In genomic region chr17:34629796-34630603, GRCm38 (mm10) we compare ENCODE assay signal across 8 mouse cellular contexts. TPM values are rescaled to one million over a fixed set of nuclear protein-coding genes. Genes with fewer than 3 reads are reported as not detected.
DNase-seq lines count a peak whose midpoint lies in the region; ATAC-seq and TF ChIP-seq lines count a peak whose summit lies in the region.

No protein-coding gene starts in this region.

- WGBS in heart, embryonic 14.5 days, result 18% methylated on average over 12 of the region's 12 CpGs
- 20% methylated on average over 12 of the region's 12 CpGs for WGBS in forebrain, postnatal 0 days
- 21% methylated on average over 12 of the region's 12 CpGs for WGBS in midbrain, embryonic 16.5 days

- no peak overlapping the region for H3K9ac ChIP-seq in heart, embryonic 14.5 days (ENCODE audit: low read length)
- H3K9ac ChIP-seq in forebrain, postnatal 0 days, result peak overlapping the region; percentile 51
- H3K9ac ChIP-seq in midbrain, embryonic 16.5 days (ENCODE audit: low read depth, low read length), result peak overlapping the region; percentile 78

- peaks cover 7% of the 10 kb centered on the region for H3K36me3 ChIP-seq in heart, embryonic 14.5 days (ENCODE audit: control insufficient read depth, insufficient read depth, low read length)
- H3K36me3 ChIP-seq in forebrain, postnatal 0 days (ENCODE audit: insufficient read depth), result no peaks in the 10 kb centered on the region
- no peaks in the 10 kb centered on the region for H3K36me3 ChIP-seq in midbrain, embryonic 16.5 days (ENCODE audit: control insufficient read depth, insufficient read depth, low read length)

- peaks cover 19 to 42% of the 10 kb centered on the region in 2 experiments for H3K4me1 ChIP-seq in heart, embryonic 14.5 days (ENCODE audit: control insufficient read depth in 2 of 2, insufficient read depth in 2 of 2, low read length in 2 of 2)
- peaks cover 28% of the 10 kb centered on the region for H3K4me1 ChIP-seq in forebrain, postnatal 0 days (ENCODE audit: insufficient read depth)
- H3K4me1 ChIP-seq in midbrain, embryonic 16.5 days (ENCODE audit: control insufficient read depth, insufficient read depth, low read length), result peaks cover 46% of the 10 kb centered on the region

- peak overlapping the region in 1 of 2 experiments; percentile 27; a peak in 2 of 4 replicates for H3K4me3 ChIP-seq in heart, embryonic 14.5 days (ENCODE audit: control insufficient read depth in 1 of 2, insufficient read depth in 1 of 2, low read depth in 1 of 2, low read length in 2 of 2)
- peak overlapping the region; percentile 45 for H3K4me3 ChIP-seq in forebrain, postnatal 0 days (ENCODE audit: low read depth, low read length)
- H3K4me3 ChIP-seq in midbrain, embryonic 16.5 days (ENCODE audit: low read depth, low read length), result peak overlapping the region; percentile 73

- no peak for DNase-seq in heart, adult 9 months (ENCODE audit: low spot score in 2 of 2)
- peak; percentile 78 for DNase-seq in T-cell, adult 2 months (ENCODE audit: low spot score)
- DNase-seq in forebrain, postnatal 0 days, result no peak
- DNase-seq in spleen, postnatal 14 days (ENCODE audit: low spot score in 2 of 2), result no peak

- peaks cover 51% of the 10 kb centered on the region for H3K27me3 ChIP-seq in heart, embryonic 14.5 days (ENCODE audit: control insufficient read depth, insufficient read depth, low read length)
- no peaks in the 10 kb centered on the region for H3K27me3 ChIP-seq in forebrain, postnatal 0 days (ENCODE audit: insufficient read depth, low read length)
- 0 out of 2 replicates have a peak, but pooled peaks cover 2% of the 10 kb centered on the region for H3K27me3 ChIP-seq in midbrain, embryonic 16.5 days (ENCODE audit: control insufficient read depth, insufficient read depth, low read depth, low read length)

- H3K9me3 ChIP-seq in heart, embryonic 14.5 days (ENCODE audit: control insufficient read depth, low read length), result no peaks in the 10 kb centered on the region
- H3K9me3 ChIP-seq in forebrain, postnatal 0 days (ENCODE audit: low read length), result no peaks in the 10 kb centered on the region
- H3K9me3 ChIP-seq in midbrain, embryonic 16.5 days (replicated peaks; ENCODE audit: control insufficient read depth, low read length, poor library complexity, severe bottlenecking), result no peaks in the 10 kb centered on the region

- TF ChIP-seq CTCF in forebrain, postnatal 0 days (IDR thresholded peaks at IDR 0.05; ENCODE audit: low read depth), result no peak

- no peak for ATAC-seq in heart, embryonic 14.5 days (ENCODE audit: insufficient number of reproducible peaks, insufficient read depth, low FRiP score, low read depth)
- ATAC-seq in forebrain, postnatal 0 days, result no peak
- no peak for ATAC-seq in midbrain, embryonic 16.5 days
- ATAC-seq in monocyte, adult 5-6 weeks (replicated peaks; ENCODE audit: insufficient number of reproducible peaks, low FRiP score, low TSS enrichment, poor library complexity, severe bottlenecking), result no peak
- no peak for ATAC-seq in erythroid progenitor cell, adult 5-6 weeks (replicated peaks; ENCODE audit: low FRiP score, poor library complexity, severe bottlenecking)

- peak overlapping the region; percentile 97 for H3K4me2 ChIP-seq in heart, embryonic 14.5 days (ENCODE audit: low read length)
- H3K4me2 ChIP-seq in forebrain, postnatal 0 days (ENCODE audit: low read depth), result peak overlapping the region; percentile 92
- H3K4me2 ChIP-seq in midbrain, embryonic 16.5 days (ENCODE audit: low read length), result peak overlapping the region; percentile 92

- no peak overlapping the region for H3K27ac ChIP-seq in heart, embryonic 14.5 days (replicated peaks in 1 of 2; ENCODE audit: control insufficient read depth in 1 of 2, insufficient read depth in 1 of 2, low read depth in 2 of 2, low read length in 2 of 2)
- no peak overlapping the region for H3K27ac ChIP-seq in forebrain, postnatal 0 days (ENCODE audit: low read depth, low read length)
- peak overlapping the region; percentile 85 for H3K27ac ChIP-seq in midbrain, embryonic 16.5 days (ENCODE audit: low read length)

RNA-seq across cellular contexts. Expression of gene Prrt1, which starts 0.7 kb away (rescaled TPM):
- 0.27 and 0.39 TPM in 2 replicates for polyA plus RNA-seq in heart, embryonic 14.5 days (2014; fragmentation: Nextera tagmentation; extraction: Ambion mirVana)
- 7.8 and 11.4 TPM in 2 replicates for total RNA-seq in forebrain, postnatal 0 days (2014; rRNA removed)
- polyA plus RNA-seq in forebrain, postnatal 0 days (2015; fragmentation: Nextera tagmentation; extraction: Ambion mirVana), result 12.2 and 15.1 TPM in 2 replicates
- polyA plus RNA-seq in midbrain, embryonic 16.5 days (2015; fragmentation: Nextera tagmentation; extraction: Ambion mirVana), result 10.3 and 11.5 TPM in 2 replicates
- 0.29 to 1.9 TPM (median 0.75 TPM) in 3 replicates for total RNA-seq in monocyte, adult 5-6 weeks (2017)
- total RNA-seq in erythroid progenitor cell, adult 5-6 weeks (2015; ENCODE audit: low replicate concordance), result not detected in 2 replicates
- total RNA-seq in erythroid progenitor cell, adult 5-6 weeks (2017; ENCODE audit: low replicate concordance), result not detected in 2 replicates

RNA-seq across cellular contexts. Expression of gene Ppt2, which starts 1.7 kb away (rescaled TPM):
- polyA plus RNA-seq in heart, embryonic 14.5 days (2014; fragmentation: Nextera tagmentation; extraction: Ambion mirVana), result 30.4 and 33.3 TPM in 2 replicates
- 24.2 and 27.2 TPM in 2 replicates for total RNA-seq in forebrain, postnatal 0 days (2014; rRNA removed)
- polyA plus RNA-seq in forebrain, postnatal 0 days (2015; fragmentation: Nextera tagmentation; extraction: Ambion mirVana), result 17.6 and 20.2 TPM in 2 replicates
- 19.9 and 21.0 TPM in 2 replicates for polyA plus RNA-seq in midbrain, embryonic 16.5 days (2015; fragmentation: Nextera tagmentation; extraction: Ambion mirVana)
- total RNA-seq in monocyte, adult 5-6 weeks (2017), result 30.4 to 67.0 TPM (median 38.4 TPM) in 3 replicates
- 6.7 and 13.0 TPM in 2 replicates for total RNA-seq in erythroid progenitor cell, adult 5-6 weeks (2015; ENCODE audit: low replicate concordance)
- total RNA-seq in erythroid progenitor cell, adult 5-6 weeks (2017; ENCODE audit: low replicate concordance), result 3.2 and 4.0 TPM in 2 replicates

RNA-seq across cellular contexts. Expression of gene Egfl8, which starts 14.2 kb away (rescaled TPM):
- polyA plus RNA-seq in heart, embryonic 14.5 days (2014; fragmentation: Nextera tagmentation; extraction: Ambion mirVana), result 0.46 and 0.55 TPM in 2 replicates
- total RNA-seq in forebrain, postnatal 0 days (2014; rRNA removed), result 2.7 and 3.2 TPM in 2 replicates
- 3.8 and 4.8 TPM in 2 replicates for polyA plus RNA-seq in forebrain, postnatal 0 days (2015; fragmentation: Nextera tagmentation; extraction: Ambion mirVana)
- 6.1 and 6.3 TPM in 2 replicates for polyA plus RNA-seq in midbrain, embryonic 16.5 days (2015; fragmentation: Nextera tagmentation; extraction: Ambion mirVana)
- 2.3 to 3.3 TPM (median 3.0 TPM) in 3 replicates for total RNA-seq in monocyte, adult 5-6 weeks (2017)
- 3.2 TPM in 1 of 2 replicates, not detected in the other for total RNA-seq in erythroid progenitor cell, adult 5-6 weeks (2015; ENCODE audit: low replicate concordance)
- total RNA-seq in erythroid progenitor cell, adult 5-6 weeks (2017; ENCODE audit: low replicate concordance), result not detected in 2 replicates

RNA-seq across cellular contexts. Expression of gene Fkbpl, which starts 14.6 kb away (rescaled TPM):
- 7.3 and 8.9 TPM in 2 replicates for polyA plus RNA-seq in heart, embryonic 14.5 days (2014; fragmentation: Nextera tagmentation; extraction: Ambion mirVana)
- total RNA-seq in forebrain, postnatal 0 days (2014; rRNA removed), result 9.6 and 19.9 TPM in 2 replicates
- 8.2 and 11.4 TPM in 2 replicates for polyA plus RNA-seq in forebrain, postnatal 0 days (2015; fragmentation: Nextera tagmentation; extraction: Ambion mirVana)
- 15.4 and 17.9 TPM in 2 replicates for polyA plus RNA-seq in midbrain, embryonic 16.5 days (2015; fragmentation: Nextera tagmentation; extraction: Ambion mirVana)
- total RNA-seq in monocyte, adult 5-6 weeks (2017), result 5.6 to 15.1 TPM (median 6.4 TPM) in 3 replicates
- 2.5 TPM in 1 of 2 replicates, not detected in the other for total RNA-seq in erythroid progenitor cell, adult 5-6 weeks (2015; ENCODE audit: low replicate concordance)
- total RNA-seq in erythroid progenitor cell, adult 5-6 weeks (2017; ENCODE audit: low replicate concordance), result 2.6 and 4.9 TPM in 2 replicates

RNA-seq across cellular contexts. Expression of gene Atf6b, which starts 16.9 kb away (rescaled TPM):
- 28.7 and 34.3 TPM in 2 replicates for polyA plus RNA-seq in heart, embryonic 14.5 days (2014; fragmentation: Nextera tagmentation; extraction: Ambion mirVana)
- total RNA-seq in forebrain, postnatal 0 days (2014; rRNA removed), result 39.9 and 43.7 TPM in 2 replicates
- polyA plus RNA-seq in forebrain, postnatal 0 days (2015; fragmentation: Nextera tagmentation; extraction: Ambion mirVana), result 86.1 and 86.4 TPM in 2 replicates
- polyA plus RNA-seq in midbrain, embryonic 16.5 days (2015; fragmentation: Nextera tagmentation; extraction: Ambion mirVana), result 119 and 123 TPM in 2 replicates
- 17.4 to 26.0 TPM (median 23.4 TPM) in 3 replicates for total RNA-seq in monocyte, adult 5-6 weeks (2017)
- 5.4 and 8.3 TPM in 2 replicates for total RNA-seq in erythroid progenitor cell, adult 5-6 weeks (2015; ENCODE audit: low replicate concordance)
- total RNA-seq in erythroid progenitor cell, adult 5-6 weeks (2017; ENCODE audit: low replicate concordance), result 2.6 and 5.0 TPM in 2 replicates
